Comparison of ENCODE assay signal across 20 mouse cellular contexts in the genomic region with DNA sequence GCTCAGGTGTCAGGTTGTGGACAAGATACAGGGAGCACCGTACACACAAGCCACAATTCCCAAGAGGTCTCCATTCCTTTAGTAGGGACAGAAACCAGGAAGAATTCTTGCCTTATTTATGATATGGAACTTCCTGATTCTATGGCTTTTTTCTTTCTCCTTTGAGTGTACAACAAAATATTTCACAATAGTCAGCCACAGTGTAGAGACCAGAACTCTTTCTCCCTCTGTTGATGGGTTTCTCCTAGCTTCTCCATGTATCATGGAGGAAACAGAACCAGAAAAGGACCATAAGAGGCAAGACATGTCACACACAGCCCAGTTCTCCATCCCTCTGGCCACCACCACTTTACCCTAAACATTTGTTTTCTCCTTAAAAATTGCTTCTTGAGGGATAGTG. TPM values are rescaled to one million over a fixed set of nuclear protein-coding genes. Genes with fewer than 3 reads are reported as not detected.
A peak's percentile ranks its signal among the peaks of the same experiment; 100 is the strongest.
DNase-seq lines count a peak whose midpoint lies in the region; ATAC-seq and TF ChIP-seq lines count a peak whose summit lies in the region.
"Had no signal": no experiment of that assay in that cellular context is flagged by ENCODE, and none has a peak within 500 bp of the region (broad histone marks: within the 10 kb centered on the region; RNA-seq: fewer than 3 reads in every experiment).

No protein-coding gene starts in this region.

- intact Hi-C loops in gastrocnemius, adult 2 months (cut with DNase I), result no loop called here

- H3K27ac ChIP-seq in limb, embryonic 12.5 days, result peak overlapping the region; percentile 5; the same call in 1 of the 2 replicates
- no peak overlapping the region for H3K27ac ChIP-seq in limb, embryonic 10.5 days
- peak overlapping the region; percentile 98 for H3K27ac ChIP-seq in bone marrow macrophage, adult 2 months (ENCODE audit: insufficient read depth, low read depth, low read length)
- H3K27ac ChIP-seq in gastrocnemius, adult 2 months, result no peak overlapping the region
- H3K27ac ChIP-seq: embryonic facial prominence, embryonic 15.5 days; forebrain, embryonic 15.5 days; heart, embryonic 10.5 days had no signal

- ATAC-seq in limb, embryonic 12.5 days (ENCODE audit: insufficient number of reproducible peaks, insufficient read depth, low FRiP score, low TSS enrichment, low read depth), result no peak
- ATAC-seq in granulocyte monocyte progenitor cell, adult 5-6 weeks (replicated peaks; ENCODE audit: poor library complexity, severe bottlenecking), result peak; percentile 80
- ATAC-seq in megakaryocyte progenitor cell, adult 5-6 weeks (replicated peaks; ENCODE audit: poor library complexity), result peak; percentile 61
- ATAC-seq: forebrain, embryonic 15.5 days had no signal

- H3K9me3 ChIP-seq in limb, embryonic 12.5 days, result peaks cover 7% of the 10 kb centered on the region
- 0 out of 2 replicates have a peak, but pooled peaks cover under 1% of the 10 kb centered on the region for H3K9me3 ChIP-seq in limb, embryonic 10.5 days (replicated peaks)
- H3K9me3 ChIP-seq: embryonic facial prominence, embryonic 15.5 days; forebrain, embryonic 15.5 days had no signal

- H3K36me3 ChIP-seq in limb, embryonic 12.5 days, result peaks cover 9% of the 10 kb centered on the region
- peaks cover 7% of the 10 kb centered on the region for H3K36me3 ChIP-seq in limb, embryonic 10.5 days
- H3K36me3 ChIP-seq: forebrain, embryonic 15.5 days had no signal

- no peak overlapping the region for H3K9ac ChIP-seq in limb, embryonic 12.5 days (replicated peaks)
- H3K9ac ChIP-seq: embryonic facial prominence, embryonic 15.5 days; forebrain, embryonic 15.5 days had no signal

- H3K27me3 ChIP-seq in limb, embryonic 12.5 days, result no peaks in the 10 kb centered on the region
- no peaks in the 10 kb centered on the region for H3K27me3 ChIP-seq in limb, embryonic 10.5 days (ENCODE audit: low read depth, poor library complexity, severe bottlenecking)
- H3K27me3 ChIP-seq: embryonic facial prominence, embryonic 15.5 days; forebrain, embryonic 15.5 days had no signal

- no peak overlapping the region for H3K4me2 ChIP-seq in limb, embryonic 12.5 days
- H3K4me2 ChIP-seq: embryonic facial prominence, embryonic 15.5 days; forebrain, embryonic 15.5 days had no signal

- 0 out of 2 replicates have a peak, but pooled peaks cover 4% of the 10 kb centered on the region for H3K4me1 ChIP-seq in limb, embryonic 12.5 days (replicated peaks)
- peaks cover 5% of the 10 kb centered on the region for H3K4me1 ChIP-seq in limb, embryonic 10.5 days
- peaks cover 81% of the 10 kb centered on the region for H3K4me1 ChIP-seq in bone marrow macrophage, adult 2 months (ENCODE audit: control insufficient read depth, insufficient read depth, low read length)
- H3K4me1 ChIP-seq: embryonic facial prominence, embryonic 15.5 days; forebrain, embryonic 15.5 days; heart, embryonic 10.5 days had no signal

- WGBS in limb, embryonic 12.5 days, result 93% methylated on average over 1 of the region's 1 CpGs
- WGBS in limb, embryonic 10.5 days, result 89% methylated on average over 1 of the region's 1 CpGs

- no peak for TF ChIP-seq CTCF in bone marrow macrophage, adult 2 months (IDR thresholded peaks at IDR 0.05; ENCODE audit: low read depth, low read length)
- no peak for TF ChIP-seq CTCF in gastrocnemius, adult 2 months (IDR thresholded peaks at IDR 0.05)

- TF ChIP-seq POLR2A in bone marrow macrophage, adult 2 months (IDR thresholded peaks at IDR 0.05; ENCODE audit: borderline replicate concordance, low read depth, low read length), result no peak

- H3K4me3 ChIP-seq in limb, embryonic 12.5 days (replicated peaks), result no peak overlapping the region
- H3K4me3 ChIP-seq in limb, embryonic 10.5 days, result no peak overlapping the region
- H3K4me3 ChIP-seq in bone marrow macrophage, adult 2 months (ENCODE audit: insufficient read depth, low read length), result peak overlapping the region; percentile 20
- no peak overlapping the region for H3K4me3 ChIP-seq in gastrocnemius, adult 2 months
- H3K4me3 ChIP-seq: embryonic facial prominence, embryonic 15.5 days; erythroblast, embryonic 14.5 days; forebrain, embryonic 15.5 days; heart, embryonic 10.5 days had no signal

- DNase-seq in limb, embryonic 10.5 days (ENCODE audit: low spot score), result no peak
- no peak for DNase-seq in right cerebral cortex, adult 18-20 months
- no peak for DNase-seq in heart, adult 18-20 months
- DNase-seq in gastrocnemius, adult 2 months, result no peak
- DNase-seq: adrenal gland, adult 2 months; adrenal gland, postnatal 36 days; cerebellum, adult 11 months; cerebellum, adult 8-10 months; cerebellum, postnatal 14 days; gastrocnemius, postnatal 10 days; heart, postnatal 10 days; heart, postnatal 4 days had no signal

RNA-seq across cellular contexts. Expression of gene Atf3, which starts 23.7 kb away (rescaled TPM):
- polyA plus RNA-seq in limb, embryonic 12.5 days (2016; fragmentation: Nextera tagmentation; extraction: Ambion mirVana), result 1.9 and 2.9 TPM in 2 replicates
- 1.8 and 2.8 TPM in 2 replicates for polyA plus RNA-seq in limb, embryonic 10.5 days (2016; fragmentation: Nextera tagmentation; extraction: Ambion mirVana)
- polyA plus RNA-seq in bone marrow macrophage, adult 2 months (2012; ENCODE audit: insufficient read depth, insufficient read length, missing spikeins), result 103 and 107 TPM in 2 replicates
- not detected in 2 replicates for total RNA-seq in granulocyte monocyte progenitor cell, adult 5-6 weeks (2014; fragmentation: Nextera tagmentation)
- total RNA-seq in granulocyte monocyte progenitor cell, adult 5-6 weeks (2017), result 8.7 and 12.8 TPM in 2 replicates
- 2.2 and 8.0 TPM in 2 replicates for total RNA-seq in megakaryocyte progenitor cell, adult 5-6 weeks (2015)
- total RNA-seq in megakaryocyte progenitor cell, adult 5-6 weeks (2017), result 1.0 and 20.5 TPM in 2 replicates
- total RNA-seq in heart, adult 18-20 months (2021), result 10 to 100 TPM; 11.7 to 19.1 TPM
- 1 to 10 TPM; 2.7 to 7.2 TPM for total RNA-seq in gastrocnemius, adult 2 months (2021)

Comparison
In these comparisons a context has a peak if more than half of its experiments do, and no peak if none do; other contexts are left out.
1. H3K27ac ChIP-seq: peak in limb, embryonic 12.5 days (single experiment) and bone marrow macrophage, adult 2 months (single experiment); none in limb, embryonic 10.5 days (single experiment) and gastrocnemius, adult 2 months (single experiment).